Mouse (Mus musculus): ENCODE measurements around the gene Gm20929.
"Not testable (repeated sequence)": the region's sequence is repeated elsewhere in the genome, so short reads cannot be mapped to it uniquely, and the experiment has no call there.

The Gm20929 gene

DNA sequence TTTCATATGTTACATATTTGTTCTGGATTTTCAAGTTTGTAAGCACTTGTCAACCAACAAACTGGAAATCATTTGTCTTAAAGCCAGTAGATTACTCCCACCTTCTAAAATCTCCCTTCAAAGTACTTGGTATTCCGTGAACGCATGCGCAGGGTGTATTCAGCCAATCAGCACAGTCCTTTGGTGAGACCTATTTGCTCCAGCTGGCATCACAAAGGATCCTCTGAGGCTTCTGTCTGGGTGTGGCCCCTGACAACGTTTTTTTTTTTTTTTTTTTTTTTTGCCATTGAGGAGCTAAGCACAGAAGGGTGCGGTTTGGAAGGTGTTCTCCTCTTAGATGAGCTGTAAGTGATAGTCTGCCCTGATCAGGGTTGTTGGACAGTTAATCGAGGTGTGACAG is at the start of gene Gm20929:
Gm20929 (plus strand) TSS at position 301 of the 400 bp plus-strand sequence.
- DNase-seq (ENCODE audit: low spot score): not testable (repeated sequence)

All from ovary, postnatal 10 days (tissue).